Mouse (Mus musculus): ENCODE results near the gene Fbxw21. TPM values are rescaled to one million over a fixed set of nuclear protein-coding genes. Genes with fewer than 3 reads are reported as not detected.
"Not testable (repeated sequence)": the region's sequence is repeated elsewhere in the genome, so short reads cannot be mapped to it uniquely, and the experiment has no call there.

Gene Fbxw21
- polyA plus RNA-seq, 1 experiment: not detected

DNA sequence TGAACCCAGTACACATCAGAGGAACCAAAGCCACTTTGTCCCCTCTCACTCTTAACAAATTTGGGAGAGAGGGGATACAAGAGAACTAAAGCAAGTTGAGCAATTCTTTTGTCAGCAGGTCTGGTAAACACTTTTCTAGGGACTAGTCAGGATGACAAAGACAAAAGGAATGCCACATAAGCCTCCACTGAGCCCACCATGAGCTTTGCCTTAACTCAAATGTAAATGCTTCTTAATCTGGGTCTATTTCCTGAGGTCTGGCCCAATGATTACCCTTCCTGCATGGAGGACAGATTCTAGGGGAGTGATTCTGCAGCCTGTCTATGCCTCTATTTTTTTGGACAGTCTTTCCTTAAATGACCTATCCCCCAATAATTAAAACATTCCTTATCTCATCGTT is 14.5 kb upstream of the Fbxw21 start:
- TF ChIP-seq MYOD1 (IDR thresholded peaks at IDR 0.05; ENCODE audit: control insufficient read depth in 1 of 3, insufficient read length in 2 of 3, low read depth in 2 of 3) (no peak), CEBPB (IDR thresholded peaks at IDR 0.05; ENCODE audit: insufficient read depth, poor library complexity, severe bottlenecking) (no peak), MAX (IDR thresholded peaks at IDR 0.05; ENCODE audit: low read depth) (no peak), E2F4 (IDR thresholded peaks at IDR 0.05; ENCODE audit: insufficient read depth) (no peak), REST (IDR thresholded peaks at IDR 0.05; ENCODE audit: insufficient read depth, insufficient read length) (no peak), TCF12 (IDR thresholded peaks at IDR 0.05; ENCODE audit: insufficient read depth, poor library complexity, severe bottlenecking) (no peak), TCF3 (IDR thresholded peaks at IDR 0.05; ENCODE audit: insufficient read length, low read depth) (no peak), POLR2A (IDR thresholded peaks at IDR 0.05; ENCODE audit: insufficient read length, low read depth) (no peak), MYOG (IDR thresholded peaks at IDR 0.05; ENCODE audit: control insufficient read depth in 1 of 3, insufficient read depth in 1 of 3, insufficient read length in 2 of 3, low read depth in 2 of 3) (no peak), SRF (IDR thresholded peaks at IDR 0.05; ENCODE audit: control insufficient read depth, insufficient read length, low read depth) (no peak), USF1 (IDR thresholded peaks at IDR 0.05; ENCODE audit: low read depth) (no peak), POLR2AphosphoS2 (IDR thresholded peaks at IDR 0.05; ENCODE audit: insufficient read length, low read depth) (no peak)
- Histone ChIP-seq H3K79me2 (ENCODE audit: control insufficient read depth, insufficient read depth) (no peaks in the 10 kb centered on the region), H3K36me3 (ENCODE audit: control insufficient read depth, insufficient read depth) (no peaks in the 10 kb centered on the region), H3K4me3 (no peak overlapping the region), H3K27me3 (ENCODE audit: control insufficient read depth, insufficient read depth, insufficient read length) (no peaks in the 10 kb centered on the region), H3K4me2 (ENCODE audit: low read depth) (no peak overlapping the region), H3ac (ENCODE audit: control insufficient read depth, insufficient read length) (no peak overlapping the region)

DNA sequence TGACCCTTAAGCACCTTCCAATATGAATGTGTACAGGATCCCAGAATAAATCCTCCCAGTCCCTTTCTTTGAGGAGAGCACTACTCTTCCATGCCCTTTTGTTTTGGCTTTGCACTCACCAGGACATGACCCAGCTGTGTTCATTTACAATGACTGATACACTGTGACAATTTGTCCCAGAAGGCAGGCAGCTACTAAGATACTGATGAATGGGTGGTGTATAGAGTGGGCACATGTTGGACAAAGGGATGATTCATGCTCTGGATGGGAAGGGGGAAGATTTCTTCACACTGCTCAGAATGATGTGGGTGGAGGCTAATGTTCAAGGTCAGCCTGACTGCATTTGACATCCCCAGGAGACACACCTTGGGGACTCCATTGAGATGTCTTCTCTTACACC is 5.5 kb upstream of the Fbxw21 start:
- no peak overlapping the region for H3K4me3 ChIP-seq
- H3K79me2 ChIP-seq (ENCODE audit: control insufficient read depth, insufficient read depth): no peaks in the 10 kb centered on the region
- H3ac ChIP-seq (ENCODE audit: control insufficient read depth, insufficient read length): no peak overlapping the region

GRCm38 (mm10) chr9:109140414-109140813 is 21.4 kb downstream of the Fbxw21 start:
- not testable (repeated sequence) for H3K27me3 ChIP-seq (ENCODE audit: control insufficient read depth, insufficient read depth, insufficient read length); H3K4me2 ChIP-seq (ENCODE audit: low read depth); H3K36me3 ChIP-seq (ENCODE audit: control insufficient read depth, insufficient read depth); H3K4me3 ChIP-seq; H3ac ChIP-seq (ENCODE audit: control insufficient read depth, insufficient read length); H3K79me2 ChIP-seq (ENCODE audit: control insufficient read depth, insufficient read depth)

More for the DNA sequence above, 5.5 kb upstream of the Fbxw21 start:
- TF ChIP-seq POLR2A (IDR thresholded peaks at IDR 0.05; ENCODE audit: insufficient read length, low read depth) (no peak), REST (IDR thresholded peaks at IDR 0.05; ENCODE audit: insufficient read depth, insufficient read length) (no peak), POLR2AphosphoS2 (IDR thresholded peaks at IDR 0.05; ENCODE audit: insufficient read length, low read depth) (no peak), CEBPB (IDR thresholded peaks at IDR 0.05; ENCODE audit: insufficient read depth, poor library complexity, severe bottlenecking) (no peak), SRF (IDR thresholded peaks at IDR 0.05; ENCODE audit: control insufficient read depth, insufficient read length, low read depth) (no peak), TCF12 (IDR thresholded peaks at IDR 0.05; ENCODE audit: insufficient read depth, poor library complexity, severe bottlenecking) (no peak), MAX (IDR thresholded peaks at IDR 0.05; ENCODE audit: low read depth) (no peak), E2F4 (IDR thresholded peaks at IDR 0.05; ENCODE audit: insufficient read depth) (no peak), MYOD1 (IDR thresholded peaks at IDR 0.05; ENCODE audit: control insufficient read depth in 1 of 3, insufficient read length in 2 of 3, low read depth in 2 of 3) (no peak), USF1 (IDR thresholded peaks at IDR 0.05; ENCODE audit: low read depth) (no peak), TCF3 (IDR thresholded peaks at IDR 0.05; ENCODE audit: insufficient read length, low read depth) (no peak)
- no peaks in the 10 kb centered on the region for H3K27me3 ChIP-seq (ENCODE audit: control insufficient read depth, insufficient read depth, insufficient read length)
- no peak overlapping the region for H3K4me2 ChIP-seq (ENCODE audit: low read depth)
- H3K36me3 ChIP-seq (ENCODE audit: control insufficient read depth, insufficient read depth): no peaks in the 10 kb centered on the region

GRCm38 (mm10) chr9:109130076-109130475 is 31.8 kb downstream of the Fbxw21 start:
- H3K79me2 ChIP-seq (ENCODE audit: control insufficient read depth, insufficient read depth): no peaks in the 10 kb centered on the region
- H3ac ChIP-seq (ENCODE audit: control insufficient read depth, insufficient read length): no peak overlapping the region
- H3K4me2 ChIP-seq (ENCODE audit: low read depth): no peak overlapping the region
- TF ChIP-seq MAX (IDR thresholded peaks at IDR 0.05; ENCODE audit: low read depth): no peak
- TF ChIP-seq TCF12 (IDR thresholded peaks at IDR 0.05; ENCODE audit: insufficient read depth, poor library complexity, severe bottlenecking): no peak
- H3K27me3 ChIP-seq (ENCODE audit: control insufficient read depth, insufficient read depth, insufficient read length): no peaks in the 10 kb centered on the region
- H3K36me3 ChIP-seq (ENCODE audit: control insufficient read depth, insufficient read depth): no peaks in the 10 kb centered on the region
- no peak overlapping the region for H3K4me3 ChIP-seq

GRCm38 (mm10) chr9:109128211-109128610 is 33.6 kb downstream of the Fbxw21 start:
- no peak overlapping the region for H3K4me3 ChIP-seq
- H3K4me2 ChIP-seq (ENCODE audit: low read depth): no peak overlapping the region
- H3ac ChIP-seq (ENCODE audit: control insufficient read depth, insufficient read length): no peak overlapping the region
- H3K79me2 ChIP-seq (ENCODE audit: control insufficient read depth, insufficient read depth): no peaks in the 10 kb centered on the region
- no peak for TF ChIP-seq MYOG (IDR thresholded peaks at IDR 0.05; ENCODE audit: control insufficient read depth in 1 of 3, insufficient read depth in 1 of 3, insufficient read length in 2 of 3, low read depth in 2 of 3)
- TF ChIP-seq MAX (IDR thresholded peaks at IDR 0.05; ENCODE audit: low read depth): no peak
- no peak for TF ChIP-seq E2F4 (IDR thresholded peaks at IDR 0.05; ENCODE audit: insufficient read depth)
- TF ChIP-seq POLR2A (IDR thresholded peaks at IDR 0.05; ENCODE audit: insufficient read length, low read depth): no peak
- no peak for TF ChIP-seq SRF (IDR thresholded peaks at IDR 0.05; ENCODE audit: control insufficient read depth, insufficient read length, low read depth)
- no peaks in the 10 kb centered on the region for H3K27me3 ChIP-seq (ENCODE audit: control insufficient read depth, insufficient read depth, insufficient read length)
- H3K36me3 ChIP-seq (ENCODE audit: control insufficient read depth, insufficient read depth): no peaks in the 10 kb centered on the region

DNA sequence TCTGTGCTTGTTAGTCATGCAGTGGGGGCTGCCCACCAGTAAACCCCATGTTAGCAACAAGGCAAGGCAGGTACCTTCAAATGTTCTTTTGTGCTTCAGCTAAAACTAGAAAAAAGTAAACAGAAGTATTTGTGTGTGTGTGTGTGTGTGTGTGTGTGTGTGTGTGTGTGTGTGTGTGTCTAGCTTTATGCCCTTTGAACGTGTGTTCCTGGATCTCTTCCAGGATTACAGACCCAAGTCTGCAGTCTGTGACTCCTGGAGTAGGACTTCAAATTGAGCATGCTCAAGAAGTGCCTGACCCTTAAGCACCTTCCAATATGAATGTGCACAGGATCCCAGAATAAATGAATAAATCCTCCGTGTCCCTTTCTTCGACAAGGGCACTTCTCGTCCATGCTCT is 34.8 kb downstream of the Fbxw21 start:
- TF ChIP-seq SRF (IDR thresholded peaks at IDR 0.05; ENCODE audit: control insufficient read depth, insufficient read length, low read depth) (no peak), USF1 (IDR thresholded peaks at IDR 0.05; ENCODE audit: low read depth) (no peak), E2F4 (IDR thresholded peaks at IDR 0.05; ENCODE audit: insufficient read depth) (no peak), POLR2A (IDR thresholded peaks at IDR 0.05; ENCODE audit: insufficient read length, low read depth) (no peak), MAX (IDR thresholded peaks at IDR 0.05; ENCODE audit: low read depth) (no peak), MYOD1 (IDR thresholded peaks at IDR 0.05; ENCODE audit: control insufficient read depth in 1 of 3, insufficient read length in 2 of 3, low read depth in 2 of 3) (no peak), POLR2AphosphoS2 (IDR thresholded peaks at IDR 0.05; ENCODE audit: insufficient read length, low read depth) (no peak), MYOG (IDR thresholded peaks at IDR 0.05; ENCODE audit: control insufficient read depth in 1 of 3, insufficient read depth in 1 of 3, insufficient read length in 2 of 3, low read depth in 2 of 3) (no peak), REST (IDR thresholded peaks at IDR 0.05; ENCODE audit: insufficient read depth, insufficient read length) (no peak), TCF12 (IDR thresholded peaks at IDR 0.05; ENCODE audit: insufficient read depth, poor library complexity, severe bottlenecking) (no peak), CEBPB (IDR thresholded peaks at IDR 0.05; ENCODE audit: insufficient read depth, poor library complexity, severe bottlenecking) (no peak), TCF3 (IDR thresholded peaks at IDR 0.05; ENCODE audit: insufficient read length, low read depth) (no peak)
- no peaks in the 10 kb centered on the region for H3K36me3 ChIP-seq (ENCODE audit: control insufficient read depth, insufficient read depth)
- no peak overlapping the region for H3K4me2 ChIP-seq (ENCODE audit: low read depth)
- H3K79me2 ChIP-seq (ENCODE audit: control insufficient read depth, insufficient read depth): no peaks in the 10 kb centered on the region
- no peaks in the 10 kb centered on the region for H3K27me3 ChIP-seq (ENCODE audit: control insufficient read depth, insufficient read depth, insufficient read length)
- no peak overlapping the region for H3K4me3 ChIP-seq
- H3ac ChIP-seq (ENCODE audit: control insufficient read depth, insufficient read length): no peak overlapping the region

Data from myocyte (in vitro differentiated cells).